Mouse (Mus musculus): ENCODE results near the gene Tnfrsf4.

DNA sequence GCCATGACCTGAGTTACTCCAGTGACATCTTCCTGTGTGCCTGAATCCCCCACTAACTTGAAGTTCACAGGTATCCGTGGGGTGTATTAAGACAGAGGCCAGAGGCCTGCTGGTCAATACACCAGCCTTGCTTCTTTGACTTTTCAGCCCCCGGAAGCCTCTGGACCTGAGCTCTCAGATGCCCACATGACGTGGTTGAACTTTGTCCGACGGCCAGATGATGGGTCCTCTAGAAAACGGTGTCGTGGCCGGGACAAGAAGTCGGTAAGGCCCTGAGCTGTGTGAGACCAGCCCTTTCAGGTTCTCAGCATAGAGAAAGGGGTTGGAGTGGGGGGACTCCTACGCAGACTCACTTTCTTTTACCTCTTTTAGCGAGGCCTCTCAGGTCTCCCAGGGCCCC lies 49.2 kb upstream of the Tnfrsf4 start:
- TF ChIP-seq EP300 (IDR thresholded peaks at IDR 0.05; ENCODE audit: low read depth) (no peak), CTCF (IDR thresholded peaks at IDR 0.05; ENCODE audit: low read depth) (no peak)
